Mouse (Mus musculus) midbrain, embryonic 11.5 days (tissue): ENCODE measurements around the gene Helz. TPM values are rescaled to one million over a fixed set of nuclear protein-coding genes. Genes with fewer than 3 reads are reported as not detected.
A peak's percentile ranks its signal among the peaks of the same experiment; 100 is the strongest.

ENCODE experiments used
- ATAC-seq: fragments of 200-750 bp; cut with Nextera tagmentation; 2 replicates; pipeline ENCODE4 v1.8.0; 2017; ENCODE audit warnings: moderate TSS enrichment, moderate library complexity; ENCODE audit not compliant: low FRiP score
- DNase-seq: peaks from one replicate; pipeline ENCODE4 v3.0.0; 2015; ENCODE audit warnings: low spot score; ENCODE audit errors: missing footprints
- H3K27ac ChIP-seq: fragments of 300-500 bp; sonication (generic); 2 replicates; pipeline ENCODE4 v1.5.1; 2014; ENCODE audit warnings: low read depth, low read length
- H3K27me3 ChIP-seq: fragments of 300-500 bp; sonication (generic); 2 replicates; pipeline ENCODE4 v1.6.1; 2014; ENCODE audit warnings: mild to moderate bottlenecking, low read length, moderate library complexity, mixed read lengths; ENCODE audit not compliant: control insufficient read depth, insufficient read depth
- H3K36me3 ChIP-seq: fragments of 300-500 bp; sonication (generic); 2 replicates; pipeline ENCODE4 v1.6.1; 2014; ENCODE audit warnings: mild to moderate bottlenecking, low read length, moderate library complexity, mixed read lengths; ENCODE audit not compliant: control insufficient read depth, insufficient read depth
- H3K4me1 ChIP-seq: fragments of 300-500 bp; sonication (generic); 2 replicates; pipeline ENCODE4 v1.6.1; 2014; ENCODE audit warnings: low read length; ENCODE audit not compliant: control insufficient read depth, insufficient read depth
- H3K4me2 ChIP-seq: fragments of 300-500 bp; sonication (generic); 2 replicates; pipeline ENCODE4 v1.6.1; 2014; ENCODE audit warnings: mild to moderate bottlenecking, moderate library complexity
- H3K4me3 ChIP-seq: fragments of 300-500 bp; sonication (generic); 2 replicates; pipeline ENCODE4 v1.5.1; 2014; ENCODE audit warnings: low read depth, low read length
- H3K9ac ChIP-seq: fragments of 300-500 bp; sonication (generic); 2 replicates; pipeline ENCODE4 v1.6.1; 2014; ENCODE audit warnings: low read length
- H3K9me3 ChIP-seq: fragments of 300-500 bp; sonication (generic); 2 replicates; pipeline ENCODE4 v1.6.1; 2016; ENCODE audit warnings: low read length; ENCODE audit not compliant: control insufficient read depth
- WGBS: fragments of 180-500 bp; shearing (Covaris S2); extraction: QIAGEN DNeasy Blood & Tissue Kit; methylation state at CpG from one replicate; pipeline ENCODE4 v1.1.7; 2014; 5-methylcytosine and 5-hydroxymethylcytosine counted together
- polyA plus RNA-seq: library from polyadenylated mRNA; unstranded; fragments of >200 nt; fragmentation: Nextera tagmentation; extraction: Ambion mirVana; gene quantifications from 2 replicates; pipeline ENCODE4 v1.2.1, GENCODE M21; 2014

Gene Helz
- polyA plus RNA-seq, 1 experiment from 2014 or later, result 18.3 TPM

- Histone ChIP-seq H3K36me3 (peaks cover 8% of the 10 kb centered on the region; the same call in 1 of the 2 replicates), H3K27ac (no peak overlapping the region), H3K9ac (no peak overlapping the region), H3K4me1 (peaks cover 17% of the 10 kb centered on the region), H3K4me2 (no peak overlapping the region), H3K9me3 (no peaks in the 10 kb centered on the region), H3K4me3 (no peak overlapping the region), H3K27me3 (no peaks in the 10 kb centered on the region)
- peak; percentile 81 for DNase-seq
- ATAC-seq, result peak; percentile 38; the same call in 1 of the 2 replicates
- WGBS, result 62% methylated on average over 19 of the region's 19 CpGs
Measured at GRCm38 (mm10) chr11:107683544-107684465, 136.1 kb downstream of the Helz start.

- H3K4me3 ChIP-seq, result no peak overlapping the region
- no peaks in the 10 kb centered on the region for H3K9me3 ChIP-seq
- peaks cover 17% of the 10 kb centered on the region for H3K4me1 ChIP-seq
- 85% methylated on average over 20 of the region's 20 CpGs for WGBS
- peaks cover 8% of the 10 kb centered on the region; the same call in 1 of the 2 replicates for H3K36me3 ChIP-seq
- H3K9ac ChIP-seq, result no peak overlapping the region
- H3K4me2 ChIP-seq, result no peak overlapping the region
- ATAC-seq (no peak), DNase-seq (no peak)
- H3K27ac ChIP-seq, result no peak overlapping the region
- H3K27me3 ChIP-seq, result no peaks in the 10 kb centered on the region
Measured at GRCm38 (mm10) chr11:107686290-107686689, 138.6 kb downstream of the Helz start.

GRCm38 (mm10) chr11:107688480-107688879, 140.8 kb downstream of the Helz start:
- Histone ChIP-seq H3K9me3 (no peaks in the 10 kb centered on the region), H3K4me3 (no peak overlapping the region), H3K27ac (no peak overlapping the region), H3K9ac (no peak overlapping the region), H3K4me2 (no peak overlapping the region), H3K27me3 (no peaks in the 10 kb centered on the region), H3K4me1 (peaks cover 7% of the 10 kb centered on the region), H3K36me3 (peaks cover 8% of the 10 kb centered on the region; the same call in 1 of the 2 replicates)
- 94% methylated on average over 10 of the region's 10 CpGs for WGBS
- ATAC-seq, result no peak
- DNase-seq, result no peak

GRCm38 (mm10) chr11:107691569-107691968, 143.8 kb downstream of the Helz start:
- no peak overlapping the region for H3K9ac ChIP-seq
- ATAC-seq (no peak), DNase-seq (no peak)
- peaks cover 1% of the 10 kb centered on the region; the same call in 1 of the 2 replicates for H3K36me3 ChIP-seq
- no peak overlapping the region for H3K4me3 ChIP-seq
- H3K4me1 ChIP-seq, result no peaks in the 10 kb centered on the region
- no peaks in the 10 kb centered on the region for H3K27me3 ChIP-seq
- no peaks in the 10 kb centered on the region for H3K9me3 ChIP-seq
- H3K27ac ChIP-seq, result no peak overlapping the region
- no peak overlapping the region for H3K4me2 ChIP-seq
- 85% methylated on average over 8 of the region's 8 CpGs for WGBS

GRCm38 (mm10) chr11:107693338-107693737, 145.6 kb downstream of the Helz start:
- no peak overlapping the region for H3K4me2 ChIP-seq
- H3K4me1 ChIP-seq, result no peaks in the 10 kb centered on the region
- no peaks in the 10 kb centered on the region for H3K9me3 ChIP-seq
- H3K4me3 ChIP-seq, result no peak overlapping the region
- no peak for DNase-seq
- H3K27ac ChIP-seq, result no peak overlapping the region
- ATAC-seq, result no peak
- H3K9ac ChIP-seq, result no peak overlapping the region
- H3K27me3 ChIP-seq, result no peaks in the 10 kb centered on the region
- no peaks in the 10 kb centered on the region for H3K36me3 ChIP-seq
- WGBS, result 91% methylated on average over 6 of the region's 6 CpGs

- WGBS, result 89% methylated on average over 4 of the region's 4 CpGs
- Histone ChIP-seq H3K36me3 (no peaks in the 10 kb centered on the region), H3K9ac (no peak overlapping the region), H3K27ac (no peak overlapping the region), H3K27me3 (0 out of 2 replicates have a peak, but pooled peaks cover under 1% of the 10 kb centered on the region), H3K4me2 (no peak overlapping the region), H3K9me3 (no peaks in the 10 kb centered on the region), H3K4me1 (peaks cover 6% of the 10 kb centered on the region; the same call in 1 of the 2 replicates), H3K4me3 (no peak overlapping the region)
- DNase-seq (no peak), ATAC-seq (no peak)
Measured at GRCm38 (mm10) chr11:107699967-107700366, 152.2 kb downstream of the Helz start.

- DNase-seq, result no peak
- Histone ChIP-seq H3K4me3 (no peak overlapping the region), H3K9ac (no peak overlapping the region), H3K36me3 (no peaks in the 10 kb centered on the region), H3K9me3 (no peaks in the 10 kb centered on the region), H3K4me2 (no peak overlapping the region), H3K27me3 (0 out of 2 replicates have a peak, but pooled peaks cover 2% of the 10 kb centered on the region), H3K27ac (no peak overlapping the region), H3K4me1 (peaks cover 9% of the 10 kb centered on the region; the same call in 1 of the 2 replicates)
- 45% methylated on average over 27 of the region's 27 CpGs for WGBS
- ATAC-seq, result no peak
Measured at GRCm38 (mm10) chr11:107703272-107704134, 155.8 kb downstream of the Helz start.

GRCm38 (mm10) chr11:107705060-107705459, 157.3 kb downstream of the Helz start:
- no peak for DNase-seq
- no peak overlapping the region for H3K4me2 ChIP-seq
- no peak overlapping the region for H3K27ac ChIP-seq
- H3K4me3 ChIP-seq, result no peak overlapping the region
- 0 out of 2 replicates have a peak, but pooled peaks cover 2% of the 10 kb centered on the region for H3K27me3 ChIP-seq
- H3K9ac ChIP-seq, result no peak overlapping the region
- H3K36me3 ChIP-seq, result no peaks in the 10 kb centered on the region
- WGBS, result 82% methylated on average over 6 of the region's 6 CpGs
- no peak for ATAC-seq
- peaks cover 10% of the 10 kb centered on the region; the same call in 1 of the 2 replicates for H3K4me1 ChIP-seq
- no peaks in the 10 kb centered on the region for H3K9me3 ChIP-seq
